Mouse (Mus musculus) midbrain, embryonic 16.5 days (tissue): Measurements from ENCODE around the gene Gltp. TPM values are rescaled to one million over a fixed set of nuclear protein-coding genes. Genes with fewer than 3 reads are reported as not detected.

Experiments used
- ATAC-seq: fragments of 200-750 bp; cut with Nextera tagmentation; 2 replicates; pipeline ENCODE4 v1.8.0; 2017; ENCODE audit warnings: moderate TSS enrichment
- H3K27ac ChIP-seq: fragments of 300-500 bp; sonication (generic); 2 replicates; pipeline ENCODE4 v1.5.1; 2014; ENCODE audit warnings: mild to moderate bottlenecking, low read length, mixed read lengths
- H3K27me3 ChIP-seq: fragments of 300-500 bp; sonication (generic); 2 replicates; pipeline ENCODE4 v1.6.1; 2014; ENCODE audit warnings: low read depth, low read length, mixed read lengths; ENCODE audit not compliant: control insufficient read depth, insufficient read depth
- H3K36me3 ChIP-seq: fragments of 300-500 bp; sonication (generic); 2 replicates; pipeline ENCODE4 v1.6.1; 2014; ENCODE audit warnings: mild to moderate bottlenecking, low read length, moderate library complexity, mixed read lengths; ENCODE audit not compliant: control insufficient read depth, insufficient read depth
- H3K4me1 ChIP-seq: fragments of 300-500 bp; sonication (generic); 2 replicates; pipeline ENCODE4 v1.6.1; 2014; ENCODE audit warnings: mild to moderate bottlenecking, low read length, mixed read lengths; ENCODE audit not compliant: control insufficient read depth, insufficient read depth
- H3K4me2 ChIP-seq: fragments of 300-500 bp; sonication (generic); 2 replicates; pipeline ENCODE4 v1.6.1; 2014; ENCODE audit warnings: mild to moderate bottlenecking, low read length, mixed read lengths
- H3K4me3 ChIP-seq: fragments of 300-500 bp; sonication (generic); 2 replicates; pipeline ENCODE4 v1.5.1; 2014; ENCODE audit warnings: low read depth, mild to moderate bottlenecking, low read length, moderate library complexity, mixed read lengths
- H3K9ac ChIP-seq: fragments of 300-500 bp; sonication (generic); 2 replicates; pipeline ENCODE4 v1.6.1; 2014; ENCODE audit warnings: low read depth, low read length, mixed read lengths
- H3K9me3 ChIP-seq: fragments of 300-500 bp; sonication (generic); replicated peaks from 2 replicates; pipeline ENCODE4 v1.6.1; 2014; ENCODE audit warnings: mild to moderate bottlenecking, low read length, mixed read lengths; ENCODE audit not compliant: control insufficient read depth, poor library complexity, severe bottlenecking
- WGBS: fragments of 180-500 bp; shearing (Covaris S2); extraction: QIAGEN DNeasy Blood & Tissue Kit; methylation state at CpG from one replicate; pipeline ENCODE4 v1.1.7; 2014; 5-methylcytosine and 5-hydroxymethylcytosine counted together
- polyA plus RNA-seq: library from polyadenylated mRNA; unstranded; fragments of >200 nt; fragmentation: Nextera tagmentation; extraction: Ambion mirVana; gene quantifications from 2 replicates; pipeline ENCODE4 v1.2.1, GENCODE M21; 2015

Gltp gene
- polyA plus RNA-seq, 1 experiment from 2014 or later = 39.4 TPM

GRCm38 (mm10) chr5:114656305-114656704 is 34.5 kb downstream of the Gltp start:
- no peak overlapping the region for H3K9ac ChIP-seq
- H3K4me1 ChIP-seq = peaks cover 9% of the 10 kb centered on the region
- peaks cover 40% of the 10 kb centered on the region for H3K27me3 ChIP-seq
- no peak overlapping the region for H3K27ac ChIP-seq
- 82% methylated on average over 7 of the region's 7 CpGs for WGBS
- H3K36me3 ChIP-seq = no peaks in the 10 kb centered on the region
- H3K4me3 ChIP-seq = no peak overlapping the region
- no peak for ATAC-seq
- H3K9me3 ChIP-seq = no peaks in the 10 kb centered on the region
- H3K4me2 ChIP-seq = no peak overlapping the region

GRCm38 (mm10) chr5:114655721-114656120 is 35.1 kb downstream of the Gltp start:
- ATAC-seq = no peak
- no peak overlapping the region for H3K9ac ChIP-seq
- H3K27me3 ChIP-seq = peaks cover 40% of the 10 kb centered on the region
- no peaks in the 10 kb centered on the region for H3K36me3 ChIP-seq
- no peak overlapping the region for H3K4me3 ChIP-seq
- H3K4me1 ChIP-seq = peaks cover 11% of the 10 kb centered on the region
- 89% methylated on average over 5 of the region's 5 CpGs for WGBS
- no peak overlapping the region for H3K4me2 ChIP-seq
- no peaks in the 10 kb centered on the region for H3K9me3 ChIP-seq
- H3K27ac ChIP-seq = no peak overlapping the region

DNA sequence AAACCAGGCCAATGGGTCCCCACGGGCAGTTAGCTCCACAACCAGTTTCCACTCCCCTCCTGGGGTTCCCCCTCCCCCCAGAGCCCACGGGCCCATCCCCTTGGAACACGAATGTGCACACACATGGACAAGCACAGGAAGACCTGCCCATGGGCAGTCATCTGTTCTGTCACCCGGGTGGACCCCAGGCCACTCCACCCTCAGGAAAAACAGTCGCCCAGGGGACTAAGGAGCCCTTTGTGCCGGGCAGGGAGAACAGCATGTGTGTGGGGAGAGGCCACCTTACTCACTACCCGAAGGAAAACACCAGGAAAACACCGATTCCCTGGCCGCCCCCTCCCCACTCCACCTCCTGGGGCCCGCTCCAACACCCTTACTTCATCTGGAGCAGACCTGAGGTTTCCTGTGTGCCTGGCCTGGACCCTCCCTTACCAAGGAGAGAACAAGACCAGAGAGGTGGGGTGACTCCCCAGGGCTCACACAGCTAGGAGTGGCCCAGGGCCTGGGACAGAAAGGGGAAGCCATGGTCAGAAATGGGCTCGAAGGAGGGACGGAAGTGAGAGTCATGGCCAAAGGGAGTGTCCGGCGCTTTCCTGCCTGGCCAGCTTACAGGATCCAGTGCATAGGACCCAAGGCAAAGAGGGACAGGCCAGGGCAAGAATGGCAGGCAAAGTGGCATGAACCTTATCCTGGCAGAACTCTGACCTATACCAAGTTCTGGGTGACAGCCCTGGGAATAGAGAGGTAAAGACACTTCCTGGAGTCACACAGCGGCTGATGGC is 36.9 kb downstream of the Gltp start:
- Histone ChIP-seq H3K4me3 (no peak overlapping the region), H3K27ac (no peak overlapping the region), H3K9ac (no peak overlapping the region), H3K27me3 (peaks cover 40% of the 10 kb centered on the region), H3K4me2 (no peak overlapping the region), H3K9me3 (no peaks in the 10 kb centered on the region), H3K36me3 (no peaks in the 10 kb centered on the region), H3K4me1 (peaks cover 15% of the 10 kb centered on the region)
- WGBS = 79% methylated on average over 12 of the region's 15 CpGs
- ATAC-seq = no peak

- peaks cover 15% of the 10 kb centered on the region for H3K4me1 ChIP-seq
- no peak overlapping the region for H3K4me3 ChIP-seq
- no peak overlapping the region for H3K9ac ChIP-seq
- H3K9me3 ChIP-seq = no peaks in the 10 kb centered on the region
- no peaks in the 10 kb centered on the region for H3K36me3 ChIP-seq
- no peak for ATAC-seq
- H3K27ac ChIP-seq = no peak overlapping the region
- peaks cover 17% of the 10 kb centered on the region for H3K27me3 ChIP-seq
- H3K4me2 ChIP-seq = no peak overlapping the region
- 29% methylated on average over 3 of the region's 3 CpGs for WGBS
These were observed 39.3 kb downstream of the Gltp start for GRCm38 (mm10) chr5:114651449-114651848.

- Histone ChIP-seq H3K9ac (no peak overlapping the region), H3K4me1 (peaks cover 15% of the 10 kb centered on the region), H3K9me3 (no peaks in the 10 kb centered on the region), H3K27ac (no peak overlapping the region), H3K4me2 (no peak overlapping the region), H3K27me3 (peaks cover 13% of the 10 kb centered on the region), H3K36me3 (no peaks in the 10 kb centered on the region), H3K4me3 (no peak overlapping the region)
- WGBS = 34% methylated on average over 14 of the region's 14 CpGs
- no peak for ATAC-seq
These were observed 39.8 kb downstream of the Gltp start for GRCm38 (mm10) chr5:114651002-114651401.

DNA sequence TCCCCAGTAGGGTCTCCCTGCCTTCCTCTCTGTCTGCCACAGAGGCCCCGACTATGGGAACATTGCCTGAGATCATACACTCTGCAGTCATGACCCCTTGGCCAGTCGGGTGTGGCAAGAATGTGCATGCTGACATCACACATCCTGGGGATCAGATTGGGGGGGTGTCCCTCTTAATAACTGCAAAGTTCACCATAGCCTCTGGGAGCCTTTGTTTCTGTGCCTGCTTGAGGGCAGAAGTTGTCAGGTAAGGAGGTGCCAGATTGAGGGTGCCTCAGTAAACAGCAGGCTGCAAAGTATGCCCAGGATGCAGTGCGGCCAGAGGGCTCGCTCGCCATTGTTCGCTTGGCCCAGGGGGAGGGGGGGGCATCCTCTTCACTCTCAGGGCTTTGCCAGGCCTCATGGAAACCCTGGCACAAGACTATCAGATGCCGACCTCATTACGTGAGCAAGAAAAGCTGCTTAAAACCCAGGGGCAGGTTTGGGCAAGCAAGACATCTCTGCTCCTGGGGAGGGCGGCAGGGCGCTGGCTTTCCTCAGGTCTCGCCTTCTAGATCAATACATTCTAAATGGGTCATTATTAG is 42.0 kb downstream of the Gltp start:
- ATAC-seq = no peak
- Histone ChIP-seq H3K9me3 (no peaks in the 10 kb centered on the region), H3K4me1 (peaks cover 15% of the 10 kb centered on the region), H3K4me3 (no peak overlapping the region), H3K27ac (no peak overlapping the region), H3K4me2 (no peak overlapping the region), H3K9ac (no peak overlapping the region), H3K27me3 (peaks cover 9% of the 10 kb centered on the region), H3K36me3 (no peaks in the 10 kb centered on the region)
- WGBS = 61% methylated on average over 11 of the region's 11 CpGs

DNA sequence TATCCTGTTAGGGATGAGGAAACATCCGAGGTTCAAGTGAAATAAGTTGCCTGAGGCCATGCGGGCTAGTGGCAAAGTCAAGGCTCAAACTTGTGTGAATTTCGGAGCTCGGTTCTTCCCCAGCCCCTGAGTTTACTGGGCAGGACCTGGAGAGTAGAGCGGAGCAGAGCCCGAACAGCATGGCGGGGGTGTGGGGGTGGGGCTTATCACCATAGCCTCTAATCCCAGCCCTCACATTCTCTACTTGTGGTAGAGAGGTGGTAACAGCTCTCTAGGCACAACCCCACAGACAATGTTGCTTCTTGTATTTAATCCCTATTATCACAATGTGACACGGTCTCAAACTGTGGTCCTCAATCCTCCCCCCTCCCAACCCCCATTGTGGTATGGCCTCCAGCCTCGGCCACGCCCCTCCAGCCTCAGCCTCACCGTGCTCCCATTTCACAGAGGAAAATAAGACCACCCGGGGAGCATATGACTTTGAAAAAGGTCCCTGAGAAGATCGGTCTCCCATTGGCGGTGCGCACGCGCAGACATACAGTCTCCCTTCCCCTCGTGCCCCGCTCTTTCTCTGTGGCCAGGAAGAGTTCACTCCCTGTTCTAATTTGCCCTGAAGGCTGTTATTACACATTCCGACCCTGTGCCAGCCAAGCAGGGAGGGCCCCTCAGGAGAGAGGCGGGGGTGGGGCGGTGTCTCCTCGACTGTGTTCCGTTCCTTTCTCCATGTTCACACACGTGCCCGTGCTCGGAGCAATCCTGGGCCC is 43.4 kb downstream of the Gltp start:
- H3K27me3 ChIP-seq = peaks cover 9% of the 10 kb centered on the region
- no peaks in the 10 kb centered on the region for H3K36me3 ChIP-seq
- H3K4me3 ChIP-seq = peak overlapping the region; percentile 33
- peak overlapping the region; percentile 69 for H3K4me2 ChIP-seq
- no peak overlapping the region for H3K27ac ChIP-seq
- 1% methylated on average over 27 of the region's 27 CpGs for WGBS
- no peaks in the 10 kb centered on the region for H3K9me3 ChIP-seq
- peak; percentile 49; the same call in 1 of the 2 replicates for ATAC-seq
- peaks cover 15% of the 10 kb centered on the region for H3K4me1 ChIP-seq
- peak overlapping the region; percentile 37 for H3K9ac ChIP-seq

DNA sequence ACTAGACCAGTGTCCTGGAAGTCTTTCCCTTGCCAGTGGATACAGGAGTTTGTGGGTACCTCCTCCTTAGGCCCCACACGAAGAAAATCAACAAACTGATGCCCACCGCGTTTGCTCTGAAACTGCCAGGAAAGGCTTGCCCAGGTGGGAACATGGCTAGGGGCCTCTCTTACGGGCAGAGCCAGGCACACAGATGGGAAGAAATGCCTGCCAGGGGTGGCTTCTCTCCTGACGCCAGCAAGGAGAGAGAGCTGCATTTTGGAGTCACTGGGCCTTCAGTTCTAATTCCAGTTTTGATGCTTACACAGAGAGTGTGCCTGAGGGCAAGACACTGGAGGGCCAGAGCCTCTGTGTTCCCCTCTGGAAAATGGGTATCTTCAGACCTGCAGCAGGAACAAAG is 44.9 kb downstream of the Gltp start:
- peaks cover 4% of the 10 kb centered on the region; the same call in 1 of the 2 replicates for H3K27me3 ChIP-seq
- ATAC-seq = no peak
- no peaks in the 10 kb centered on the region for H3K36me3 ChIP-seq
- H3K4me3 ChIP-seq = no peak overlapping the region
- WGBS = 82% methylated on average over 5 of the region's 5 CpGs
- H3K4me2 ChIP-seq = no peak overlapping the region
- no peak overlapping the region for H3K9ac ChIP-seq
- no peaks in the 10 kb centered on the region for H3K9me3 ChIP-seq
- peaks cover 15% of the 10 kb centered on the region for H3K4me1 ChIP-seq
- H3K27ac ChIP-seq = no peak overlapping the region

- H3K4me2 ChIP-seq = no peak overlapping the region
- no peak overlapping the region for H3K9ac ChIP-seq
- H3K9me3 ChIP-seq = no peaks in the 10 kb centered on the region
- no peak overlapping the region for H3K4me3 ChIP-seq
- no peak overlapping the region for H3K27ac ChIP-seq
- no peaks in the 10 kb centered on the region for H3K36me3 ChIP-seq
- H3K27me3 ChIP-seq = no peaks in the 10 kb centered on the region; the same call in 1 of the 2 replicates
- WGBS = 67% methylated on average over 6 of the region's 6 CpGs
- H3K4me1 ChIP-seq = peaks cover 8% of the 10 kb centered on the region
- ATAC-seq = no peak
These were observed 45.9 kb downstream of the Gltp start for GRCm38 (mm10) chr5:114644918-114645317.
